Mouse (Mus musculus): Measurements from ENCODE around the gene Gm21797. TPM values are rescaled to one million over a fixed set of nuclear protein-coding genes. Genes with fewer than 3 reads are reported as not detected.
"Not testable (repeated sequence)": the region's sequence is repeated elsewhere in the genome, so short reads cannot be mapped to it uniquely, and the experiment has no call there.

Gene Gm21797
- not detected in 2 replicates for polyA plus RNA-seq (2012; rRNA removed)

DNA sequence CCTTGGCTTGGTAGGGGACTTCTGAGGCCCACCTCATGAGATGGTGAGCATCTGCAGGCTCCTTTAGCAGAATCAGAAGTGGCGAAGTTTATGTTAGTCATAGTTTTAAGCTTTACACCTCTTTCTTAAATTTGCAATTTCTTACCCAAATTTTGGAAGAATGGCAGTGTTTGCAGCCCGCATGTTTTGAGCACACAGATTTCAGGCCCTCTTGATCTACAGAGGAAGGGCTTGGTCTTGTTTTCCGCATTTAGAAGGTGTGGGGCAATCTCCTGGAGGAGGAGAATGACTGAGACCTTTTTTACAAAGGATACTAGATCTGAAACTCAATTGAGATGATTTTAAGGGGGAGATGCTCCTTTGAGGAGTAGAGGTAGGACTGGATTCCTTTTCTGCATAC is at the start of gene Gm21797:
TSS of gene Gm21797 (minus strand) at position 101 of the 400 bp plus-strand sequence.
- DNase-seq (ENCODE audit: low spot score): not testable (repeated sequence)

- not testable (repeated sequence) for DNase-seq (ENCODE audit: low spot score)
Measured at GRCm38 (mm10) chrY:40804614-40805013, 29.0 kb upstream of the Gm21797 start, which contains the start of gene Gm20795. Gene Gm20795 (plus strand): TSS chrY:40804914.

Other genes starting within 250 kb of the Gm21797 start
- not detected in 2 replicates for gene Gm21852, start 123.8 kb downstream of the Gm21797 start, polyA plus RNA-seq (2012; rRNA removed)
- not detected in 2 replicates for gene Gm20795, start 29.1 kb upstream of the Gm21797 start, polyA plus RNA-seq (2012; rRNA removed)